Mouse (Mus musculus) stomach, embryonic 15.5 days (tissue): Measurements from ENCODE around the gene Siva1. TPM values are rescaled to one million over a fixed set of nuclear protein-coding genes. Genes with fewer than 3 reads are reported as not detected.

Experiments
- ATAC-seq: fragments of 200-750 bp; cut with Nextera tagmentation; 2 replicates; pipeline ENCODE4 v1.8.0; 2017; ENCODE audit warnings: low read depth, moderate number of reproducible peaks, moderate TSS enrichment; ENCODE audit not compliant: insufficient read depth, low FRiP score
- H3K27ac ChIP-seq: fragments of 300-500 bp; sonication (generic); 2 replicates; pipeline ENCODE4 v1.5.1; 2015; ENCODE audit warnings: mild to moderate bottlenecking, inconsistent platforms
- H3K27me3 ChIP-seq: fragments of 300-500 bp; sonication (generic); replicated peaks from 2 replicates; pipeline ENCODE4 v1.6.1; 2015; ENCODE audit warnings: inconsistent platforms
- H3K36me3 ChIP-seq: fragments of 300-500 bp; sonication (generic); 2 replicates; pipeline ENCODE4 v1.6.1; 2015; ENCODE audit warnings: inconsistent platforms
- H3K4me1 ChIP-seq: fragments of 300-500 bp; sonication (generic); 2 replicates; pipeline ENCODE4 v1.6.1; 2015; ENCODE audit warnings: inconsistent platforms
- H3K4me2 ChIP-seq: fragments of 300-500 bp; sonication (generic); 2 replicates; pipeline ENCODE4 v1.6.1; 2015; ENCODE audit warnings: mild to moderate bottlenecking, inconsistent platforms
- H3K4me3 ChIP-seq: fragments of 300-500 bp; sonication (generic); replicated peaks from 2 replicates; pipeline ENCODE4 v1.5.1; 2015; ENCODE audit warnings: inconsistent platforms
- H3K9ac ChIP-seq: fragments of 300-500 bp; sonication (generic); 2 replicates; pipeline ENCODE4 v1.6.1; 2015; ENCODE audit warnings: inconsistent platforms
- H3K9me3 ChIP-seq: fragments of 300-500 bp; sonication (generic); 2 replicates; pipeline ENCODE4 v1.6.1; 2016; ENCODE audit warnings: inconsistent platforms
- WGBS: fragments of 180-500 bp; shearing (Covaris S2); methylation state at CpG from one replicate; pipeline ENCODE4 v1.1.7; 2015; 5-methylcytosine and 5-hydroxymethylcytosine counted together
- polyA plus RNA-seq: library from polyadenylated mRNA; unstranded; fragments of >200 nt; fragmentation: Nextera tagmentation; extraction: Ambion mirVana; gene quantifications from 2 replicates; pipeline ENCODE4 v1.2.1, GENCODE M21; 2015

The Siva1 gene
- polyA plus RNA-seq, 1 experiment from 2014 or later: 214 TPM

DNA sequence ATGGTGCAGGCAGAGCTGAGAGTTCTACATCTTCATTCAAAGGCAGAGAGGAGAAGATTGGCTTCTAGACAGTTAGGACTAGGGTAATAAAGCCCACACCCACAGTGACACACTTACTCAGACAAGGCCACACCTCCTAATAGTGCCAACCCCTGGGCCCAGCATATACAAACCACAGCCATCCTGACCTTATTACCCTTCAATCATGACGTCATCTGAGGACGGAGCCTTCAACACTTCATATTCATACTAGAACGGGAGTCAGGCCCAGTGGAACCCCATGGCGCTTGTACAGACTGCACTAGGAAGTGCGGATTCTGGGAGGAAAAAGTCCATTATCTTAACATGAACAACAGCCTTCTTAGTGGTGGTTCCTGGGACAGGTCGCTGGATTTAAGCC lies 1.4 kb upstream of the Siva1 start:
- WGBS: 92% methylated on average over 6 of the region's 6 CpGs
- Histone ChIP-seq H3K27ac (no peak overlapping the region), H3K27me3 (no peaks in the 10 kb centered on the region), H3K4me1 (peaks cover 18% of the 10 kb centered on the region), H3K36me3 (peaks cover 4% of the 10 kb centered on the region; the same call in 1 of the 2 replicates), H3K4me2 (no peak overlapping the region), H3K9ac (no peak overlapping the region), H3K9me3 (no peaks in the 10 kb centered on the region), H3K4me3 (no peak overlapping the region)
- ATAC-seq: no peak

DNA sequence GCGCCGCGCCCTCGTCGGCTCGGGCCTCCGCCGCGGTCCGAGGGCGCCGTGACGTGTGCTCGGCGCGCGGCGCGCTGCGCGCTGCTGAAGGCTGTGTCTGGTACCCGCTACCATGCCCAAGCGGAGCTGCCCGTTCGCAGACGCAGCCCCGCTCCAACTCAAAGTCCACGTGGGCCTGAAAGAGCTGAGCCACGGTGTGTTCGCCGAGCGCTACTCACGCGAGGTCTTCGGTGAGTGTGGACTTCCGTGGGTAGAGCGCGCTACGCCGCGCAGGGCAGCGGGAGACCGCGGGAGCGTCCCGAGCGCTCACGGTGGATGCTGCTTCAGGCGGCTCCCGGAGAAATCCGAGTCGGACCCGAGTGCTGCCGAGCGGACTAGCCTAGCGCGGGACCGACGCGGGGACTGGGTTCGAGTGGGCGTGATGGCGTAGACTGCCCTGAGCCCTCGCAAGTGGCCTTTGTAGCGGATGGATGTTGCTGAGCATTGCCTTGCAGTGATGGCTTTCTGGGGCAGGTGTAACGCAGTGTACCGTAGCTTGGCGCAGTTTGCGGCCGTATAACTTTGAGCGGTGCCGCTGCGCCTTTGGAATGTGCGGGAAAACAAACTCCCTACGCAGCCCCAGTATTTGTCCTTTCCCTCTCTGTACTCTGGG lies 502 bp downstream of the Siva1 start:
- H3K4me1 ChIP-seq: peaks cover 18% of the 10 kb centered on the region
- H3K27me3 ChIP-seq: no peaks in the 10 kb centered on the region
- peak overlapping the region; percentile 82 for H3K9ac ChIP-seq
- peak overlapping the region; percentile 83 for H3K4me3 ChIP-seq
- peak overlapping the region; percentile 87 for H3K4me2 ChIP-seq
- H3K27ac ChIP-seq: peak overlapping the region; percentile 91
- no peaks in the 10 kb centered on the region for H3K9me3 ChIP-seq
- H3K36me3 ChIP-seq: peaks cover 11% of the 10 kb centered on the region
- ATAC-seq: peak; percentile 6
- WGBS: under 1% methylated on average over 75 of the region's 75 CpGs

DNA sequence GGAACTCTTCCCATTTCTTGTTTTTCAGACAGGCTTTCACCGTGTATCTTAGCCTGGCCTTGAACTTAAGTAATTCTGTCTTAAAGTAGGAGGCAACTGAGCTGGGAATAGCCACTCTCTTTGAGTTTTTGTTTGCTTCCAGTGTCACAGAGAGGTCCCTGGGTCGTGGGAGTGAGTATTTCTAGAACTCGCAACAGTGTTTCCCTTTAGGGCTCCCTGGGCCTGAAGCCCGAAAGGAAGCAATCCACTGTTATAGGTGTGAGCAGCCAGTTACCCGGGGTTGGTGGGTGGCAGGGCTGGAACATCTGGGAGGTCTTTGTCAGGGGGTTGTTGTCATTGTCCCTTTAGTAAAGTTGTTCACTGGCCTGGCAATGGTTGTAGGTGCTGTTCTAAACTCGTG lies 1.7 kb downstream of the Siva1 start:
- ATAC-seq: no peak
- no peak overlapping the region for H3K27ac ChIP-seq
- peak overlapping the region; percentile 83 for H3K4me3 ChIP-seq
- H3K4me1 ChIP-seq: peaks cover 18% of the 10 kb centered on the region
- WGBS: 41% methylated on average over 6 of the region's 6 CpGs
- no peaks in the 10 kb centered on the region for H3K27me3 ChIP-seq
- H3K9me3 ChIP-seq: no peaks in the 10 kb centered on the region
- peak overlapping the region; percentile 87 for H3K4me2 ChIP-seq
- H3K9ac ChIP-seq: no peak overlapping the region; the same call in 1 of the 2 replicates
- H3K36me3 ChIP-seq: peaks cover 11% of the 10 kb centered on the region

DNA sequence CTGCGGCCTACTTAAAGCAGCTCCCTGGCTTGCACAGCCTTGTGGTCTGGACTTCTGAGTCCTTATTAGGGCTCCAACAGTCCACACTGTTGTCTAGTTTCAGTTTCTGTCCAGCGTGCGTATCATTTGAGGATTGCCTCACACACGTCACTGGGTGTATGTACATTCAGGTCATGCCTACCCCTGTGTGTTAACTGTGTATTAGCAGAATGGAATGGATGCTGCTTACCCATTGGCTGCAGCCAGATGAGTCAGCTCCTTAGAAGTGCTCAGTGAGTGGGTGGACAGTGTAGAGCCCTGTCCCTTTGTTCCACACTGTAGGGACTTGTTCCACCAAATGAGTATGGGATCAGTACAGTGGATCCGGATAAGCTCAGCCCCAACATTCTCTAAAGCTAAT lies 3.6 kb downstream of the Siva1 start:
- H3K27me3 ChIP-seq: no peaks in the 10 kb centered on the region
- H3K36me3 ChIP-seq: peaks cover 24% of the 10 kb centered on the region
- no peak overlapping the region for H3K4me2 ChIP-seq
- H3K4me3 ChIP-seq: no peak overlapping the region
- no peaks in the 10 kb centered on the region for H3K9me3 ChIP-seq
- H3K4me1 ChIP-seq: peaks cover 18% of the 10 kb centered on the region
- WGBS: 85% methylated on average over 5 of the region's 5 CpGs
- H3K9ac ChIP-seq: no peak overlapping the region
- no peak overlapping the region for H3K27ac ChIP-seq
- ATAC-seq: no peak

DNA sequence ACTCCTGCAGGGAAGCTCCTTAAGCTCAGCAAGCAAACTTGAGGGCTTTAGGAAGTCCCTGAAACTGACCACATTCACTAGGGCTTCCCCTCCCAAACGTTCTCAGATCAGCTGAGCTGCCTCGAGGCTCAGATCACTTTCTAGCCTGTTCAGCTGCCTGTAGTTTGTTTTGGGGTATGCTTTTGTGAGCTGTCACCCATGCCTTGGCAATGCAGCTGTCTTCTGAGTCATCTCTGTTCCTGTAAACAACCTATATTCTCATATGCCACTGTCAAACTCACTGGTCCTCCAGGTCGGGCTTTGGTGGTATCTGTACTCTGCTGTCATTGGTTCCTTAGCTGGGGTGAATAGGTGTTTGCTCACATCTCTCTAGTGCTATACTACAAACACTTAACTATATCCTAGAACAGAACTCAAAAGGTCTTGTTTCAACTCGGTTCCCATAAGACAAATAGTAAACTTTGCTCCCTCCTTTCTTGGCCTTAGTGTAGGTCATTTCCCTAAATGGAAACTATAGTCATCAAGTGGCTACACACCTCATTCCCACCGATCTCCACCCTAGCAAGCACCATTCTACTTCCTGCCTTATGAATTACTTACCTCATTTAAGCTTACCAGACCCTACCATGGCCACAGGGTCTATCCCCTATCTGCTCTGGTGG lies 7.4 kb downstream of the Siva1 start:
- Histone ChIP-seq H3K36me3 (peaks cover 57% of the 10 kb centered on the region), H3K27me3 (no peaks in the 10 kb centered on the region), H3K9me3 (no peaks in the 10 kb centered on the region), H3K4me3 (no peak overlapping the region), H3K4me1 (peaks cover 10% of the 10 kb centered on the region; the same call in 1 of the 2 replicates), H3K9ac (no peak overlapping the region), H3K4me2 (no peak overlapping the region), H3K27ac (no peak overlapping the region)
- WGBS: 72% methylated on average over 5 of the region's 5 CpGs
- ATAC-seq: no peak

DNA sequence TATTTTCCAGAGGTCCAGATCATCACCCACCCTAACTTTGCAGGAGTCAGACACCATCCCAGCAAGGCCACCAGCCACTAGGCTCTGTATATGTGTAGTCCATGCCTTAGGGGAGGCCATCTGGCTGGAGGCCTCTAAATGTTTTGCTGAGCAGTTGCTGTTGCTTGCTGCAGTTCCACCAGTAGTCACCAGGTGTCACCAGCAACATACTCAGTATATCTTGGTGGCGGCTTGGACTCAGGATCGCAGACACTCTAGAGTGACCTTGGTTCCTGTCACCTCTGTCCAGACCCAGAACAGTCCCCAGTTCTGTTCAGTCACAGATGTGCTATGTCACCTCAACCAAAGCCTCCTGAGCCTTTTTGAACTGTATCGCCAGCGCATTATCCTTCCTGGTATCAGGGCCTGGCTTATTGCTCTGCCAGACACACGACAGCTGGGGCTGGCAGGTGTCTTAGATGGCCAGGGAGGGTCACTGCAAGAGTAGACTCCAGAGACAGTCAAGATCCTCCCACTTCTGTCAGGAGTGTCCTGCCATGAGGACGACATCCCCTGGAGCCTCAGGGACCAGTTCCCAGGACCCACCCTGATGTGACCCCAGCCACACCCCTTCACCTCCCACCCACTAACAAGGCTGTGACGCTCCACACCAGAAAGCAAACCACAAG lies 8.8 kb downstream of the Siva1 start:
- WGBS: 36% methylated on average over 7 of the region's 7 CpGs
- H3K27ac ChIP-seq: no peak overlapping the region
- no peaks in the 10 kb centered on the region for H3K9me3 ChIP-seq
- H3K9ac ChIP-seq: no peak overlapping the region
- H3K27me3 ChIP-seq: no peaks in the 10 kb centered on the region
- no peak overlapping the region for H3K4me3 ChIP-seq
- no peak overlapping the region for H3K4me2 ChIP-seq
- ATAC-seq: peak; percentile 32; the same call in 1 of the 2 replicates
- H3K4me1 ChIP-seq: peaks cover 10% of the 10 kb centered on the region; the same call in 1 of the 2 replicates
- H3K36me3 ChIP-seq: peaks cover 65% of the 10 kb centered on the region

DNA sequence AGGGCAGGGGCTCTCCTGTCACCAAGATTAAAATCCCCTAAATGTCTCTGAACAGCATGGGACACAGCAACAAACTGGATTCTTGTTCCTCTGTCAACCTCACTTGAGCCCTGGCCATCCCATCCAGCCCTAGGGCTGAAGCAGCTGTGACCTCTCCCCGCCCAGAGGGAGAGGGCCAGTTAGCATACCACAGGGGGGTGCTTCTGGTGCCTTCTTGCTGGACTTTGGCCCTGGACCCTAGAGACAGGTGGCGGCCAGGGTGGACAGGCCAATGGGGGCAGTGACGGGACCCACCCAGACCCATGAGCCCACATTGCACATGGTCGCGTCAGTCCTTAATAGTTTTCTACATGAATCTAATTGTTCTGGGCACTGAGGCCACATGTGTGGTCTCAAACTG lies 9.6 kb downstream of the Siva1 start:
- 88% methylated on average over 5 of the region's 5 CpGs for WGBS
- no peak overlapping the region for H3K4me2 ChIP-seq
- H3K27ac ChIP-seq: no peak overlapping the region
- no peak overlapping the region for H3K9ac ChIP-seq
- ATAC-seq: no peak
- H3K27me3 ChIP-seq: no peaks in the 10 kb centered on the region
- no peak overlapping the region for H3K4me3 ChIP-seq
- peaks cover 67% of the 10 kb centered on the region for H3K36me3 ChIP-seq
- no peaks in the 10 kb centered on the region for H3K9me3 ChIP-seq
- peaks cover 13% of the 10 kb centered on the region; the same call in 1 of the 2 replicates for H3K4me1 ChIP-seq

DNA sequence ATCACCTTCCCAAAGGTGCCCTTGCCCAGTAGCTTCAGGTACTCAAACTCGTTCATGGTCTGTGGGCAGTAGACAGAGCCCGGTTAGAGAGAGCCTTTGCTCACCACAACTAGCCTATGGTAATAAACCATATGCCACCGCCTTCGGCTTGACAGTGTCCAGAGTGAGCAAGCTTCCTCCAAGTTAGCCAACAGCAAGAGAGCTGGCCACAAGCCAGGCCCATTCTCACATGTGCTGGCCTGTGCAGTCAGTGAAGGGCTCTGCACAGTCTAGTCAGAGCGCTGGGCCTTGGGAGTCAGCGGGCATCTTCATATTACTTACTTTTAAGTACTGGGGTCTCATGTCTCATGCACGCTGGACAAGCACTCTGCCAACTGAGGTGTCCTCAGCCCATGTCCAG lies 14.1 kb downstream of the Siva1 start:
- peaks cover 76% of the 10 kb centered on the region for H3K36me3 ChIP-seq
- no peak for ATAC-seq
- H3K9ac ChIP-seq: no peak overlapping the region
- H3K27ac ChIP-seq: no peak overlapping the region
- H3K4me3 ChIP-seq: no peak overlapping the region
- WGBS: 89% methylated on average over 7 of the region's 7 CpGs
- H3K27me3 ChIP-seq: no peaks in the 10 kb centered on the region
- H3K4me2 ChIP-seq: no peak overlapping the region
- H3K4me1 ChIP-seq: peaks cover 52% of the 10 kb centered on the region
- no peaks in the 10 kb centered on the region for H3K9me3 ChIP-seq

DNA sequence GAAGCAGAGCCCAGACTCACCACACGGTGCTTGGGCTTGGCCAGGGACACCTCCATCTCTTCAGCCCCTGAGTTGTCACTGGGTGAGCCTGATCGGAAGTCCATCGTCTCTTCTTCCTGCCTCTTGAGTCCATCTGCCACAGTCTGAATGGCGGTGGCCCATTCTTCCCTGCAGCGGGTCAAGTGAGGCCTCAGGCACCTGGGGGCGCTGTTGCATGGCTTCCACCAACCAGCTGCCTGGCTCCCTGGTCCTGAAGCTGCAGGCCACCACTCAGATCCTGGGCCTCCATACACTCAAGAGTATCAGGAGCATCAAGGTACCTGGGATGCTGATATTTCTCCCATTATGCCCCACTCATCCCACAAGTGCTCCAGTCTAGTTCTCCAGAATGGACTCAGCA lies 14.6 kb downstream of the Siva1 start:
- H3K27ac ChIP-seq: no peak overlapping the region
- no peaks in the 10 kb centered on the region for H3K27me3 ChIP-seq
- no peak overlapping the region for H3K4me2 ChIP-seq
- WGBS: 83% methylated on average over 6 of the region's 6 CpGs
- no peak for ATAC-seq
- no peak overlapping the region for H3K4me3 ChIP-seq
- H3K36me3 ChIP-seq: peaks cover 71% of the 10 kb centered on the region
- no peaks in the 10 kb centered on the region for H3K9me3 ChIP-seq
- peaks cover 54% of the 10 kb centered on the region for H3K4me1 ChIP-seq
- no peak overlapping the region for H3K9ac ChIP-seq

DNA sequence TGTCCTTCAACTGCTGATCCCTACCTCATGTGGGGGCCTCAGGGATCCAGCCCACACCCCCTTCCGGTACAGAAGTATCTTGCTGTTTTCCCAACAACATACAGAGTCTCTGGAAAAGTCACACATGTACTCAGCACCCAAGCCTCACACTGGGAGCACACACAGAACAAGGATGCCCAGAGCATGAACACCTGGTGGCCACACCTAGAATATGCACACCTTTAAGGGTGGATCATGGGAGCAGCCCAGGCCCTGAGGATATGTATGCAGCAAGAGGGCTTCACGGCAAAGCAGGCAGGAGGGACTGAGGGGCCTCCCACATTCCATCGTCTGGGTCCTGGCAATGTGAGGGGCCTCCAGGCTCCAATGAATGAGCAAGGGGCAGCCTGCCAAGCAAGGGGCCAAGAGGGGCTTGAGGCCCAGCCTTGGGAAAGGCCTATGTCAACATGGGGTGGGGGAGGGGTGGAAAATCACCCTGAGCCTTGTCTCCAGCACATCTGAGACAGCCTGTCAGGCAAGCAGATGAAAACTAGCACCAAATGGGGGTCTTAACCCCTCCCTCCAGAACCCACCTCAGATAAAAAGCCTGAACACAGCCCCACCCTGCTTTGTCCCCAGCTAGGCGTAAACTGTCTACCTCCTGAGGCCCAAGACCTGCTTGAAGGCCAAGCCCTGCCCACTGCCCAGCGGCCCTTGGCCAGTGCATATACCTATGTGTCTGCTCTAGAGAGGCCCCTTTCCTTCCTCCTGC lies 16.3 kb downstream of the Siva1 start:
- peak; percentile 77 for ATAC-seq
- H3K4me2 ChIP-seq: peak overlapping the region; percentile 39
- H3K9me3 ChIP-seq: no peaks in the 10 kb centered on the region
- peaks cover 63% of the 10 kb centered on the region for H3K4me1 ChIP-seq
- peak overlapping the region; percentile 90 for H3K27ac ChIP-seq
- peaks cover 57% of the 10 kb centered on the region for H3K36me3 ChIP-seq
- no peak overlapping the region for H3K9ac ChIP-seq
- 21% methylated on average over 5 of the region's 5 CpGs for WGBS
- no peak overlapping the region for H3K4me3 ChIP-seq
- no peaks in the 10 kb centered on the region for H3K27me3 ChIP-seq

DNA sequence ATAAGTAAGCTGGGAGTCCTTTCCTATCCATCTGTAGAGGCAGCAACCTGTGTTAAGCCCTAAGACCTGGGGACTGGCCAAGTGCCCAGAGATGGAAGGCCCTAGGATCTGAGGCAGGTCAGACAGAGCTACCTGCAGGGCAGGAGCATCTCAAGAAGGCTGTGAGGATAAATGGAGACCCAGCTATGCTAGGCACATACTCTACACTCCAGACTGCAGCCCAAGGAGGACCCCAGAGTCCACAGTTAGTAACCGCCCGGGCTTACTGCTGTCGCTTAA lies 16.8 kb downstream of the Siva1 start:
- H3K36me3 ChIP-seq: peaks cover 52% of the 10 kb centered on the region
- H3K4me1 ChIP-seq: peaks cover 68% of the 10 kb centered on the region
- peak overlapping the region; percentile 39 for H3K4me2 ChIP-seq
- no peak for ATAC-seq
- H3K27me3 ChIP-seq: no peaks in the 10 kb centered on the region
- 73% methylated on average over 3 of the region's 3 CpGs for WGBS
- H3K9me3 ChIP-seq: no peaks in the 10 kb centered on the region
- no peak overlapping the region for H3K9ac ChIP-seq
- H3K27ac ChIP-seq: peak overlapping the region; percentile 90
- H3K4me3 ChIP-seq: no peak overlapping the region

DNA sequence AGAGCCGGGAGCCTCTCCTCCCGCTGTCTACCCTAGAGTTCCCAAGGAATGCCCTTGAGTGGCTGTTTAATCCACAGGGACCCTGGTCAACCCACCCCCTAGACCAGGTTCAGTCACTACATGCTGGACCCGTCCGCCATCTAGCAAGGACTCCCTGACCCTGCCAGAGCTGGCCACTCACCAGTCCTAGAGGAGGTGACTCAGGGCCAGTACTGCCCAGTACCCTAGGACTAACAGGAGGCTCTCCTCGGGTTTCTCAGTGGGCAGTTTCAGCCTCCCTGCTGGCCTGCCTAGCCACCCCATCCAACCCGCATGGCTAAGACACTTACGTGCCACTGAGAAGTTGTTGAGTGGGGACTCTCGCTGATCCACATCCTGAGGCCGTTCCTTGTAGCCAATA lies 17.4 kb downstream of the Siva1 start:
- peaks cover 47% of the 10 kb centered on the region for H3K36me3 ChIP-seq
- H3K9ac ChIP-seq: no peak overlapping the region
- no peaks in the 10 kb centered on the region for H3K27me3 ChIP-seq
- H3K4me3 ChIP-seq: no peak overlapping the region
- peaks cover 74% of the 10 kb centered on the region for H3K4me1 ChIP-seq
- H3K27ac ChIP-seq: peak overlapping the region; percentile 90
- H3K9me3 ChIP-seq: no peaks in the 10 kb centered on the region
- peak overlapping the region; percentile 39; the same call in 1 of the 2 replicates for H3K4me2 ChIP-seq
- ATAC-seq: no peak
- WGBS: 75% methylated on average over 9 of the region's 9 CpGs
